Mouse (Mus musculus) thymus, postnatal 0 days (tissue): Measurements from ENCODE around the gene Sipa1l1. TPM values are rescaled to one million over a fixed set of nuclear protein-coding genes. Genes with fewer than 3 reads are reported as not detected.

ENCODE experiments used
- DNase-seq: peaks from one replicate; pipeline ENCODE4 v3.0.0-alpha.2; 2015; ENCODE audit warnings: low spot score
- polyA plus RNA-seq: library from polyadenylated mRNA; unstranded; fragments of >200 nt; fragmentation: Nextera tagmentation; extraction: Ambion mirVana; gene quantifications from 2 replicates; pipeline ENCODE4 v1.2.1, GENCODE M21; 2015

The Sipa1l1 gene
- polyA plus RNA-seq, 1 experiment from 2014 or later, result 18.6 TPM

GRCm38 (mm10) chr12:82246422-82246821, 77.3 kb downstream of the Sipa1l1 start:
- DNase-seq, result no peak

GRCm38 (mm10) chr12:82247371-82248258, 78.5 kb downstream of the Sipa1l1 start:
- peak; percentile 38 for DNase-seq

- no peak for DNase-seq
These were observed 79.4 kb downstream of the Sipa1l1 start for GRCm38 (mm10) chr12:82248501-82248900.

GRCm38 (mm10) chr12:82251328-82251727, 82.2 kb downstream of the Sipa1l1 start:
- DNase-seq, result no peak

GRCm38 (mm10) chr12:82254076-82254475, 85.0 kb downstream of the Sipa1l1 start:
- DNase-seq, result no peak

- DNase-seq, result no peak
These were observed 86.9 kb downstream of the Sipa1l1 start for GRCm38 (mm10) chr12:82256012-82256411.

- no peak for DNase-seq
These were observed 87.9 kb downstream of the Sipa1l1 start for GRCm38 (mm10) chr12:82256921-82257500.

GRCm38 (mm10) chr12:82257994-82258785, 89.1 kb downstream of the Sipa1l1 start:
- no peak for DNase-seq

- no peak for DNase-seq
These were observed 94.3 kb downstream of the Sipa1l1 start for GRCm38 (mm10) chr12:82263443-82263842.

- DNase-seq, result peak; percentile 76
These were observed 95.1 kb downstream of the Sipa1l1 start for GRCm38 (mm10) chr12:82264083-82264851.

- DNase-seq, result no peak
These were observed 96.5 kb downstream of the Sipa1l1 start for GRCm38 (mm10) chr12:82265335-82266274.

- DNase-seq, result no peak
These were observed 102.3 kb downstream of the Sipa1l1 start for GRCm38 (mm10) chr12:82271447-82271846.

- DNase-seq, result no peak
These were observed 104.4 kb downstream of the Sipa1l1 start for GRCm38 (mm10) chr12:82273503-82273902.

- no peak for DNase-seq
These were observed 105.5 kb downstream of the Sipa1l1 start for GRCm38 (mm10) chr12:82274576-82274975.

GRCm38 (mm10) chr12:82275767-82276166, 106.6 kb downstream of the Sipa1l1 start:
- DNase-seq, result no peak

- no peak for DNase-seq
These were observed 107.5 kb downstream of the Sipa1l1 start for GRCm38 (mm10) chr12:82276591-82276990.

GRCm38 (mm10) chr12:82284617-82285016, 115.5 kb downstream of the Sipa1l1 start:
- peak; percentile 84 for DNase-seq

- no peak for DNase-seq
These were observed 115.9 kb downstream of the Sipa1l1 start for GRCm38 (mm10) chr12:82285018-82285417.

- peak; percentile 32 for DNase-seq
These were observed 116.9 kb downstream of the Sipa1l1 start for GRCm38 (mm10) chr12:82286068-82286467.

- DNase-seq, result no peak
These were observed 117.7 kb downstream of the Sipa1l1 start for GRCm38 (mm10) chr12:82286804-82287203.
